Mouse (Mus musculus) left cerebral cortex, postnatal 14 days (tissue): Measurements from ENCODE around the gene Muc1. TPM values are rescaled to one million over a fixed set of nuclear protein-coding genes. Genes with fewer than 3 reads are reported as not detected.

Source experiments
- DNase-seq, 2 experiments: peaks; one replicate each; pipeline ENCODE4 v3.0.0; 2021 to 2022; ENCODE audit warnings: low spot score in 2 of 2, mixed read lengths in 1 of 2
- intact Hi-C: fragments of 180-260 bp; cut with DNase I; formaldehyde crosslinking; loops from one replicate; pipeline ENCODE4 v1.15.1; 2025
- total RNA-seq, 2 experiments: library from RNA; stranded (reverse); gene quantifications; 2 replicates each; pipeline ENCODE4 v1.2.3; 2021

Gene Muc1
- total RNA-seq, 2 experiments from 2014 or later = 0.42 to 1.0 TPM

GRCm38 (mm10) chr3:89228180-89228549 is 692 bp upstream of the Muc1 start:
- peak; percentile 81 to 87 for DNase-seq
- intact Hi-C loops = loop anchor here (10.0 kb wide), 1 partner anchor 547 kb away; the partner anchor contains the start of gene Ube2q1

- intact Hi-C loops = loop anchor here (10.0 kb wide), 1 partner anchor 546 kb away; the partner anchor contains the start of gene Ube2q1
- DNase-seq = no peak
Observed at GRCm38 (mm10) chr3:89229276-89229675, 419 bp downstream of the Muc1 start.

- intact Hi-C loops = no loop called here
Observed at GRCm38 (mm10) chr3:89230561-89230960, 1.7 kb downstream of the Muc1 start.

GRCm38 (mm10) chr3:89231345-89231744 is 2.5 kb downstream of the Muc1 start:
- no peak for DNase-seq
- intact Hi-C loops = no loop called here

More at GRCm38 (mm10) chr3:89230561-89230960, 1.7 kb downstream of the Muc1 start:
- no peak for DNase-seq

GRCm38 (mm10) chr3:89231772-89232275 is 3.0 kb downstream of the Muc1 start:
- DNase-seq = no peak
- intact Hi-C loops = no loop called here

- intact Hi-C loops = no loop called here
- no peak for DNase-seq
Observed at GRCm38 (mm10) chr3:89232614-89233013, 3.8 kb downstream of the Muc1 start.

- intact Hi-C loops = no loop called here
Observed at GRCm38 (mm10) chr3:89233562-89234110, 4.8 kb downstream of the Muc1 start.

GRCm38 (mm10) chr3:89236516-89236915 is 7.7 kb downstream of the Muc1 start:
- DNase-seq = no peak
- intact Hi-C loops = no loop called here

More at GRCm38 (mm10) chr3:89233562-89234110, 4.8 kb downstream of the Muc1 start:
- no peak for DNase-seq

- intact Hi-C loops = no loop called here
- no peak for DNase-seq
Observed at GRCm38 (mm10) chr3:89237682-89238081, 8.8 kb downstream of the Muc1 start.

GRCm38 (mm10) chr3:89238494-89238893 is 9.6 kb downstream of the Muc1 start:
- no peak for DNase-seq
- intact Hi-C loops = no loop called here

GRCm38 (mm10) chr3:89242331-89242895 is 13.6 kb downstream of the Muc1 start:
- intact Hi-C loops = no loop called here

GRCm38 (mm10) chr3:89243609-89244008 is 14.8 kb downstream of the Muc1 start:
- intact Hi-C loops = no loop called here
- peak in 1 of 2 experiments; percentile 67 for DNase-seq

More at GRCm38 (mm10) chr3:89242331-89242895, 13.6 kb downstream of the Muc1 start:
- peak; percentile 54 to 71 for DNase-seq

GRCm38 (mm10) chr3:89244158-89244981 is 15.5 kb downstream of the Muc1 start:
- intact Hi-C loops = no loop called here
- DNase-seq = peak in 1 of 2 experiments; percentile 49

GRCm38 (mm10) chr3:89244982-89245687 is 16.3 kb downstream of the Muc1 start:
- intact Hi-C loops = no loop called here
- peak; percentile 84 to 88 for DNase-seq

GRCm38 (mm10) chr3:89245688-89246171 is 16.9 kb downstream of the Muc1 start, which contains the start of gene Krtcap2:
TSS of gene Krtcap2 (plus strand) at chr3:89245966.
- intact Hi-C loops = no loop called here

GRCm38 (mm10) chr3:89246261-89247100 is 17.6 kb downstream of the Muc1 start, which contains the start of gene Trim46:
TSS of gene Trim46 (minus strand) at chr3:89246309.
- DNase-seq = peak; percentile 91 to 94
- intact Hi-C loops = no loop called here

More at GRCm38 (mm10) chr3:89245688-89246171, 16.9 kb downstream of the Muc1 start, which contains the start of gene Krtcap2:
- DNase-seq = peak; percentile 81 to 87

GRCm38 (mm10) chr3:89247466-89247865 is 18.6 kb downstream of the Muc1 start:
- no peak for DNase-seq
- intact Hi-C loops = no loop called here

GRCm38 (mm10) chr3:89250435-89251040 is 21.7 kb downstream of the Muc1 start:
- intact Hi-C loops = loop anchor here (1.0 kb wide), 1 partner anchor 32 kb away; no protein-coding TSS in a partner anchor
- peak in 1 of 2 experiments; percentile 61 for DNase-seq
